Mouse (Mus musculus) heart, postnatal 0 days (tissue): ENCODE measurements around the gene Wdr49.

Experiments used
- CTCF ChIP-seq: IDR thresholded peaks from 2 replicates; pipeline ENCODE4 v1.5.1; 2016; ENCODE audit warnings: antibody characterized with exemption, control low read depth, low read depth
- EP300 ChIP-seq: IDR thresholded peaks from 2 replicates; pipeline ENCODE4 v1.6.1; 2016; ENCODE audit warnings: antibody characterized with exemption, low read depth

GRCm38 (mm10) chr3:75430564-75431181 lies 51.3 kb downstream of the Wdr49 start:
- TF ChIP-seq CTCF = no peak
- no peak for TF ChIP-seq EP300
